Mouse (Mus musculus) C2C12 (cell line): ENCODE data around the gene Xpa. TPM values are rescaled to one million over a fixed set of nuclear protein-coding genes. Genes with fewer than 3 reads are reported as not detected.

ENCODE experiments used
- H3K27me3 ChIP-seq: one replicate; pipeline ENCODE4 v1.6.1; 2011; ENCODE audit not compliant: control insufficient read depth, insufficient read depth, insufficient read length
- H3K36me3 ChIP-seq: one replicate; pipeline ENCODE4 v1.6.1; 2011; ENCODE audit not compliant: control insufficient read depth, insufficient read depth
- H3K4me3 ChIP-seq: one replicate; pipeline ENCODE4 v1.5.1; 2011; ENCODE audit warnings: mild to moderate bottlenecking, control low read depth; ENCODE audit not compliant: poor library complexity, insufficient read depth, severe bottlenecking
- H3K79me2 ChIP-seq: one replicate; pipeline ENCODE4 v1.6.1; 2011; ENCODE audit not compliant: control insufficient read depth, insufficient read depth
- H3K79me3 ChIP-seq: one replicate; pipeline ENCODE4 v1.6.1; 2011; ENCODE audit warnings: low read depth, control low read depth
- H3ac ChIP-seq: one replicate; pipeline ENCODE3; 2011; ENCODE audit warnings: low read depth; ENCODE audit not compliant: control insufficient read depth, insufficient read length
- CEBPB ChIP-seq: IDR thresholded peaks from one replicate; pipeline ENCODE4 v1.6.1; 2011; ENCODE audit warnings: low read depth, mild to moderate bottlenecking, control low read depth, moderate library complexity
- CTCF ChIP-seq: IDR thresholded peaks from one replicate; pipeline ENCODE4 v1.5.1; 2011; ENCODE audit not compliant: control insufficient read depth, insufficient read depth, insufficient read length
- FOSL1 ChIP-seq: IDR thresholded peaks from one replicate; pipeline ENCODE4 v1.8.0; 2011; ENCODE audit warnings: mild to moderate bottlenecking, low read length; ENCODE audit not compliant: poor library complexity, insufficient read depth, severe bottlenecking
- MAX ChIP-seq: IDR thresholded peaks from one replicate; pipeline ENCODE4 v1.6.1; 2011; ENCODE audit warnings: mild to moderate bottlenecking, control low read depth
- MYOD1 ChIP-seq: IDR thresholded peaks from one replicate; pipeline ENCODE4 v1.6.1; 2011; ENCODE audit warnings: low read depth; ENCODE audit not compliant: control insufficient read depth, insufficient read length
- MYOG ChIP-seq: IDR thresholded peaks from one replicate; pipeline ENCODE4 v1.6.1; 2011; ENCODE audit not compliant: control insufficient read depth, insufficient read length; ENCODE audit errors: extremely low read depth
- USF1 ChIP-seq: IDR thresholded peaks from one replicate; pipeline ENCODE4 v1.6.1; 2011; ENCODE audit warnings: low read depth, mild to moderate bottlenecking, control low read depth, moderate library complexity
- long read RNA-seq, 2 experiments: library from polyadenylated mRNA; unstranded; transcript quantifications; one replicate each; pipeline ENCODE4 v2.0.0; 2019 to 2020
- polyA plus RNA-seq: library from polyadenylated mRNA; unstranded; fragments of >200 nt; fragmentation: generic; extraction: Trizol; gene quantifications from one replicate; pipeline ENCODE4 v1.2.1, GENCODE M21; 2012; ENCODE audit warnings: missing spikeins

Gene Xpa
- 11.5 TPM for polyA plus RNA-seq
- long read RNA-seq, experiment 1, transcript Xpa-206 (5 exons, 903 nt) = minor isoform, 7 of 31 reads
- long read RNA-seq, experiment 1, transcript Xpa-201 (6 exons, 955 nt) = major isoform, 14 of 31 reads
- long read RNA-seq, experiment 1, partial matches to known transcripts = 6 of 31 reads
- long read RNA-seq, experiment 1, other reads (novel, unspliced or antisense) = 4 of 31 reads
- long read RNA-seq, experiment 2, partial matches to known transcripts = 1 of 5 reads
- long read RNA-seq, experiment 2, other reads (novel, unspliced or antisense) = 3 of 5 reads

- no peaks in the 10 kb centered on the region for H3K27me3 ChIP-seq
- H3ac ChIP-seq = peak within 1 kb of the TSS; percentile 99
- no peaks in the 10 kb centered on the region for H3K36me3 ChIP-seq
- TF ChIP-seq MYOG (no peak), MAX (no peak), MYOD1 (no peak), FOSL1 (no peak), CTCF (no peak), USF1 (no peak), CEBPB (no peak)
- peaks cover 2% of the 10 kb centered on the region for H3K79me3 ChIP-seq
- H3K79me2 ChIP-seq = peaks cover 20% of the 10 kb centered on the region
- peak within 1 kb of the TSS; percentile 52 for H3K4me3 ChIP-seq
These were observed at the start of gene Xpa for GRCm38 (mm10) chr4:46195781-46196487. Gene Xpa (minus strand): TSS chr4:46196311.

- no peaks in the 10 kb centered on the region for H3K36me3 ChIP-seq
- H3K4me3 ChIP-seq = no peak overlapping the region
- H3K79me3 ChIP-seq = no peaks in the 10 kb centered on the region
- TF ChIP-seq CEBPB (no peak), MAX (no peak), MYOG (no peak), USF1 (no peak), CTCF (no peak), FOSL1 (no peak), MYOD1 (no peak)
- no peaks in the 10 kb centered on the region for H3K79me2 ChIP-seq
- no peak overlapping the region for H3ac ChIP-seq
- peaks cover 34% of the 10 kb centered on the region for H3K27me3 ChIP-seq
These were observed 39.8 kb upstream of the Xpa start for GRCm38 (mm10) chr4:46235871-46236270.

- H3K79me2 ChIP-seq = no peaks in the 10 kb centered on the region
- H3K36me3 ChIP-seq = no peaks in the 10 kb centered on the region
- no peak overlapping the region for H3ac ChIP-seq
- H3K79me3 ChIP-seq = no peaks in the 10 kb centered on the region
- H3K4me3 ChIP-seq = no peak overlapping the region
- peaks cover 41% of the 10 kb centered on the region for H3K27me3 ChIP-seq
- no peak for TF ChIP-seq FOSL1
- TF ChIP-seq USF1 = no peak
- TF ChIP-seq CTCF = no peak
- TF ChIP-seq CEBPB = no peak
- TF ChIP-seq MYOD1 = no peak
- no peak for TF ChIP-seq MAX
- no peak for TF ChIP-seq MYOG
These were observed 38.6 kb upstream of the Xpa start for GRCm38 (mm10) chr4:46234739-46235138.

GRCm38 (mm10) chr4:46226972-46227535 is 30.9 kb upstream of the Xpa start:
- TF ChIP-seq CTCF = no peak
- no peak for TF ChIP-seq MAX
- no peak for TF ChIP-seq MYOD1
- no peak for TF ChIP-seq MYOG
- TF ChIP-seq FOSL1 = no peak
- no peak for TF ChIP-seq CEBPB
- no peak for TF ChIP-seq USF1
- no peak overlapping the region for H3ac ChIP-seq
- no peak overlapping the region for H3K4me3 ChIP-seq
- H3K36me3 ChIP-seq = no peaks in the 10 kb centered on the region
- H3K79me2 ChIP-seq = no peaks in the 10 kb centered on the region
- H3K27me3 ChIP-seq = peaks cover 52% of the 10 kb centered on the region
- H3K79me3 ChIP-seq = no peaks in the 10 kb centered on the region

- H3K4me3 ChIP-seq = no peak overlapping the region
- TF ChIP-seq CTCF (no peak), MYOG (no peak), MAX (no peak), MYOD1 (no peak), FOSL1 (no peak), USF1 (no peak), CEBPB (no peak)
These were observed 25.0 kb upstream of the Xpa start for GRCm38 (mm10) chr4:46221090-46221489.

More at GRCm38 (mm10) chr4:46221090-46221489, 25.0 kb upstream of the Xpa start:
- Histone ChIP-seq H3K79me2 (no peaks in the 10 kb centered on the region), H3ac (no peak overlapping the region), H3K36me3 (no peaks in the 10 kb centered on the region), H3K27me3 (peaks cover 26% of the 10 kb centered on the region), H3K79me3 (no peaks in the 10 kb centered on the region)
